Mouse (Mus musculus): ENCODE measurements around the gene Tspo. TPM values are rescaled to one million over a fixed set of nuclear protein-coding genes. Genes with fewer than 3 reads are reported as not detected.

Gene Tspo
- polyA plus RNA-seq, 1 experiment from 2014 or later = 10.1 TPM

GRCm38 (mm10) chr15:83571636-83572035 lies 8.2 kb downstream of the Tspo start:
- Histone ChIP-seq H3K36me3 (ENCODE audit: control insufficient read depth, insufficient read depth) (peaks cover 6% of the 10 kb centered on the region; the same call in 1 of the 2 replicates), H3K27ac (ENCODE audit: low read length) (no peak overlapping the region), H3K27me3 (replicated peaks; ENCODE audit: control insufficient read depth, insufficient read depth, low read length) (no peaks in the 10 kb centered on the region), H3K9me3 (ENCODE audit: control insufficient read depth, low read length) (no peaks in the 10 kb centered on the region), H3K4me2 (ENCODE audit: low read length) (no peak overlapping the region), H3K4me3 (replicated peaks; ENCODE audit: low read length) (no peak overlapping the region), H3K9ac (replicated peaks; ENCODE audit: low read depth, low read length) (no peak overlapping the region), H3K4me1 (replicated peaks; ENCODE audit: control insufficient read depth, insufficient read depth, low read length) (no peaks in the 10 kb centered on the region)
- no peak for ATAC-seq
- WGBS = 89% methylated on average over 5 of the region's 5 CpGs

GRCm38 (mm10) chr15:83572132-83572531 lies 8.7 kb downstream of the Tspo start:
- WGBS = 87% methylated on average over 4 of the region's 4 CpGs
- ATAC-seq = no peak
- Histone ChIP-seq H3K27ac (ENCODE audit: low read length) (no peak overlapping the region), H3K27me3 (replicated peaks; ENCODE audit: control insufficient read depth, insufficient read depth, low read length) (no peaks in the 10 kb centered on the region), H3K4me2 (ENCODE audit: low read length) (no peak overlapping the region), H3K4me1 (replicated peaks; ENCODE audit: control insufficient read depth, insufficient read depth, low read length) (no peaks in the 10 kb centered on the region), H3K9me3 (ENCODE audit: control insufficient read depth, low read length) (no peaks in the 10 kb centered on the region), H3K9ac (replicated peaks; ENCODE audit: low read depth, low read length) (no peak overlapping the region), H3K4me3 (replicated peaks; ENCODE audit: low read length) (no peak overlapping the region), H3K36me3 (ENCODE audit: control insufficient read depth, insufficient read depth) (peaks cover 7% of the 10 kb centered on the region; the same call in 1 of the 2 replicates)

GRCm38 (mm10) chr15:83573606-83574005 lies 10.2 kb downstream of the Tspo start:
- Histone ChIP-seq H3K27me3 (replicated peaks; ENCODE audit: control insufficient read depth, insufficient read depth, low read length) (no peaks in the 10 kb centered on the region), H3K27ac (ENCODE audit: low read length) (no peak overlapping the region), H3K9me3 (ENCODE audit: control insufficient read depth, low read length) (no peaks in the 10 kb centered on the region), H3K9ac (replicated peaks; ENCODE audit: low read depth, low read length) (no peak overlapping the region), H3K4me2 (ENCODE audit: low read length) (no peak overlapping the region), H3K36me3 (ENCODE audit: control insufficient read depth, insufficient read depth) (peaks cover 12% of the 10 kb centered on the region; the same call in 1 of the 2 replicates), H3K4me3 (replicated peaks; ENCODE audit: low read length) (no peak overlapping the region), H3K4me1 (replicated peaks; ENCODE audit: control insufficient read depth, insufficient read depth, low read length) (no peaks in the 10 kb centered on the region)
- WGBS = 95% methylated on average over 12 of the region's 12 CpGs
- no peak for ATAC-seq

- Histone ChIP-seq H3K36me3 (ENCODE audit: control insufficient read depth, insufficient read depth) (peaks cover 18% of the 10 kb centered on the region; the same call in 1 of the 2 replicates), H3K27ac (ENCODE audit: low read length) (no peak overlapping the region), H3K4me3 (replicated peaks; ENCODE audit: low read length) (no peak overlapping the region)
These were observed 11.4 kb downstream of the Tspo start for GRCm38 (mm10) chr15:83574731-83575351.

DNA sequence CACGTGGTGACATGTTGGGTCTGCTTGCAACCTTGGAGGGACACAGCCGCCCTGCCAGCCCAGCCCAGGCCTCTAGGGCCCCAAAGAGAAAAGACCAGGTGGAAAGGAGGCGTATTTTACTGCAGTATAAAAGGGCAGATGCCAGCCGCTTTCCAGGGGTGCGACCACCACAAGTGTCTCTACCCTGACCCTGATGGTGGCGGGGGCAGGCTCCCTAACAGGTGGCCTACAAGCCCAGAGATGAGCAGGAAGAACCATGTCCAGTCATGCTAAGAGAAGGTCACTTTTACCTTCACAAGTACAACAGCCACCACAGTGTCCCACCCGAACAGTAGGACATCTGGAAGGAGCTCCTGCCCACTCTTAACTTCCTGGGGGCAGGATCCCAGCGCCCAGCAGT lies 12.2 kb downstream of the Tspo start:
- 95% methylated on average over 8 of the region's 8 CpGs for WGBS
- H3K27ac ChIP-seq (ENCODE audit: low read length) = no peak overlapping the region
- no peak overlapping the region for H3K9ac ChIP-seq (replicated peaks; ENCODE audit: low read depth, low read length)
- H3K4me2 ChIP-seq (ENCODE audit: low read length) = no peak overlapping the region
- peaks cover 23% of the 10 kb centered on the region for H3K36me3 ChIP-seq (ENCODE audit: control insufficient read depth, insufficient read depth)
- no peaks in the 10 kb centered on the region for H3K4me1 ChIP-seq (replicated peaks; ENCODE audit: control insufficient read depth, insufficient read depth, low read length)
- H3K4me3 ChIP-seq (replicated peaks; ENCODE audit: low read length) = no peak overlapping the region
- no peak for ATAC-seq
- H3K27me3 ChIP-seq (replicated peaks; ENCODE audit: control insufficient read depth, insufficient read depth, low read length) = no peaks in the 10 kb centered on the region
- H3K9me3 ChIP-seq (ENCODE audit: control insufficient read depth, low read length) = no peaks in the 10 kb centered on the region

More at GRCm38 (mm10) chr15:83574731-83575351, 11.4 kb downstream of the Tspo start:
- ATAC-seq = no peak
- Histone ChIP-seq H3K9me3 (ENCODE audit: control insufficient read depth, low read length) (no peaks in the 10 kb centered on the region), H3K4me2 (ENCODE audit: low read length) (no peak overlapping the region), H3K9ac (replicated peaks; ENCODE audit: low read depth, low read length) (no peak overlapping the region), H3K27me3 (replicated peaks; ENCODE audit: control insufficient read depth, insufficient read depth, low read length) (no peaks in the 10 kb centered on the region), H3K4me1 (replicated peaks; ENCODE audit: control insufficient read depth, insufficient read depth, low read length) (no peaks in the 10 kb centered on the region)
- WGBS = 88% methylated on average over 6 of the region's 6 CpGs

DNA sequence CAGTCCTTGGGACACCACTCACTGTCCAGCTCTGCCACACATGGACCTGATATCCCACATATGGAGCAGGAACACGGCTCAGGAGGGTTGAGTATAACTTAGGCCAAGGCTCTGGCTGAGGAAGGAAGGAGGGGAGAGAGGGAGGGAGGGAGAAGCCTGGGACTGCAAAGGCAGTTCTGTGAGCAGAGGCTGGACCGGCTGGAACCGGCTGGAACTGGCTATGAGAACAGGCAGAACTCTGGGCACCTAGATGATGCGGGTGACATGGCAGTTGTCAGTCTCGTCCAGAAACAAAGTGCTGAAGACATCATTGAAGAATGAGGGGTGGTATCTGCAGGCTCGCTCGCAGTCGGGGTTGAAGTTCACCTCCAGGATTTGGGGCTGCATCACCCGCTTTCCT lies 13.3 kb downstream of the Tspo start:
- H3K4me1 ChIP-seq (replicated peaks; ENCODE audit: control insufficient read depth, insufficient read depth, low read length) = no peaks in the 10 kb centered on the region
- ATAC-seq = no peak
- H3K4me3 ChIP-seq (replicated peaks; ENCODE audit: low read length) = no peak overlapping the region
- WGBS = 95% methylated on average over 9 of the region's 9 CpGs
- no peaks in the 10 kb centered on the region for H3K27me3 ChIP-seq (replicated peaks; ENCODE audit: control insufficient read depth, insufficient read depth, low read length)
- H3K4me2 ChIP-seq (ENCODE audit: low read length) = no peak overlapping the region
- H3K27ac ChIP-seq (ENCODE audit: low read length) = no peak overlapping the region
- peaks cover 29% of the 10 kb centered on the region for H3K36me3 ChIP-seq (ENCODE audit: control insufficient read depth, insufficient read depth)
- no peak overlapping the region for H3K9ac ChIP-seq (replicated peaks; ENCODE audit: low read depth, low read length)
- no peaks in the 10 kb centered on the region for H3K9me3 ChIP-seq (ENCODE audit: control insufficient read depth, low read length)

DNA sequence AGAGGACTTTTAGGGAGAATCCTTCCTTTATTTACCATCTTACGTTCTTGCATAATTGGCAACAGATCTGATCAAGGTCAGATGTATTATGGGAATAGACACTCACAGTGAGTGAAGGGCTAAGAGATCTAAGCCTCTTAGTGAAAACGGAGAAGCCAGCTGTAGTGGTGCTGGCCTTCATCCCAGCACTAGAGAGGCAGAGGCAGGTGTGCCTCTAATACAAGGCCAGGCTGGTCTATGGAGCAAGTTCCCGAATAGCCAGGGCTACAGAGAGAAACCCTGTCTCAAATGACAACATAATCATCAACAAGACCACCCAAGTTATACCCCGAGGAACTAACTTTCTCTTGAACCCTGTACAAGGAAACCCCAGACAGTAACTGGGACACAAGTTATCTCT lies 19.5 kb downstream of the Tspo start:
- no peaks in the 10 kb centered on the region for H3K9me3 ChIP-seq (ENCODE audit: control insufficient read depth, low read length)
- no peak overlapping the region for H3K9ac ChIP-seq (replicated peaks; ENCODE audit: low read depth, low read length)
- H3K27ac ChIP-seq (ENCODE audit: low read length) = no peak overlapping the region
- no peak overlapping the region for H3K4me3 ChIP-seq (replicated peaks; ENCODE audit: low read length)
- H3K4me1 ChIP-seq (replicated peaks; ENCODE audit: control insufficient read depth, insufficient read depth, low read length) = no peaks in the 10 kb centered on the region
- H3K36me3 ChIP-seq (ENCODE audit: control insufficient read depth, insufficient read depth) = peaks cover 45% of the 10 kb centered on the region
- no peak overlapping the region for H3K4me2 ChIP-seq (ENCODE audit: low read length)
- 81% methylated on average over 4 of the region's 4 CpGs for WGBS
- no peak for ATAC-seq
- no peaks in the 10 kb centered on the region for H3K27me3 ChIP-seq (replicated peaks; ENCODE audit: control insufficient read depth, insufficient read depth, low read length)

- no peak overlapping the region for H3K4me2 ChIP-seq (ENCODE audit: low read length)
- H3K4me1 ChIP-seq (replicated peaks; ENCODE audit: control insufficient read depth, insufficient read depth, low read length) = no peaks in the 10 kb centered on the region
- H3K9ac ChIP-seq (replicated peaks; ENCODE audit: low read depth, low read length) = no peak overlapping the region
- peaks cover 46% of the 10 kb centered on the region for H3K36me3 ChIP-seq (ENCODE audit: control insufficient read depth, insufficient read depth)
- no peak for ATAC-seq
- no peaks in the 10 kb centered on the region for H3K9me3 ChIP-seq (ENCODE audit: control insufficient read depth, low read length)
- 71% methylated on average over 8 of the region's 8 CpGs for WGBS
- H3K4me3 ChIP-seq (replicated peaks; ENCODE audit: low read length) = no peak overlapping the region
- no peak overlapping the region for H3K27ac ChIP-seq (ENCODE audit: low read length)
- no peaks in the 10 kb centered on the region for H3K27me3 ChIP-seq (replicated peaks; ENCODE audit: control insufficient read depth, insufficient read depth, low read length)
These were observed 20.2 kb downstream of the Tspo start for GRCm38 (mm10) chr15:83583419-83584156.

GRCm38 (mm10) chr15:83584741-83585220 lies 21.4 kb downstream of the Tspo start:
- Histone ChIP-seq H3K4me2 (ENCODE audit: low read length) (no peak overlapping the region), H3K9ac (replicated peaks; ENCODE audit: low read depth, low read length) (no peak overlapping the region), H3K4me1 (replicated peaks; ENCODE audit: control insufficient read depth, insufficient read depth, low read length) (no peaks in the 10 kb centered on the region), H3K9me3 (ENCODE audit: control insufficient read depth, low read length) (no peaks in the 10 kb centered on the region), H3K4me3 (replicated peaks; ENCODE audit: low read length) (no peak overlapping the region), H3K27ac (ENCODE audit: low read length) (no peak overlapping the region), H3K36me3 (ENCODE audit: control insufficient read depth, insufficient read depth) (peaks cover 41% of the 10 kb centered on the region), H3K27me3 (replicated peaks; ENCODE audit: control insufficient read depth, insufficient read depth, low read length) (no peaks in the 10 kb centered on the region)
- ATAC-seq = no peak
- 89% methylated on average over 6 of the region's 6 CpGs for WGBS
